Mouse (Mus musculus): ENCODE data around the gene Gm20721. TPM values are rescaled to one million over a fixed set of nuclear protein-coding genes. Genes with fewer than 3 reads are reported as not detected.
A peak's percentile ranks its signal among the peaks of the same experiment; 100 is the strongest.

The Gm20721 gene
- polyA plus RNA-seq, 1 experiment from 2014 or later: 49.2 TPM

DNA sequence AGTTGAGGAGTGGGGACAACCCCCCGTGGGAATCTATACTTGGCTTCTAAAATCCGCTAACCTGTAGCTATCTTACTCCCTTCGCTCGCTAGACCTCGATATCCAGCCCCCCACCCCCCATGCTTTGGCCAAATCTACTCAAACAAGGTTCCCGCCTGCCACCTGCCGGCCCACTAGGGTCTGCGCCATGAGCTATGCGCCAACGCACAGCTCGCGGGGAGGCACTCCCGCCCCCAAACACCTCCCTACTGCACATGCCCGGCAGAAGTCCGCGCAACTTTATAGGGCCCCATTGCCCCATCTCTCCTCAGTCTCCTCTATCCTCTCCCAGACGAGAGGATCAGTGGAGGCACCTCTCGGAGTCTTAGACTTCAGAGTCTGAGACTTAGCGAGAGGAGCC lies 62.5 kb downstream of the Gm20721 start, which contains the start of gene Gnas:
Gnas (plus strand) TSS at position 310 of the 400 bp plus-strand sequence.
- peaks cover 20% of the 10 kb centered on the region; the same call in 1 of the 2 replicates for H3K9me3 ChIP-seq (replicated peaks)
- no peak within 1 kb of the TSS for H3K9ac ChIP-seq
- H3K4me3 ChIP-seq (replicated peaks): peak within 1 kb of the TSS; percentile 8
- H3K36me3 ChIP-seq (replicated peaks): peaks cover 79% of the 10 kb centered on the region
- peaks cover 63% of the 10 kb centered on the region for H3K27me3 ChIP-seq
- no peak for ATAC-seq (ENCODE audit: insufficient read depth)
- H3K4me2 ChIP-seq: peak within 1 kb of the TSS; percentile 38
- peaks cover 2% of the 10 kb centered on the region for H3K4me1 ChIP-seq (replicated peaks)
- H3K27ac ChIP-seq (replicated peaks): no peak within 1 kb of the TSS
- WGBS (ENCODE audit: insufficient replicate concordance): 56% methylated on average over 19 of the region's 19 CpGs

DNA sequence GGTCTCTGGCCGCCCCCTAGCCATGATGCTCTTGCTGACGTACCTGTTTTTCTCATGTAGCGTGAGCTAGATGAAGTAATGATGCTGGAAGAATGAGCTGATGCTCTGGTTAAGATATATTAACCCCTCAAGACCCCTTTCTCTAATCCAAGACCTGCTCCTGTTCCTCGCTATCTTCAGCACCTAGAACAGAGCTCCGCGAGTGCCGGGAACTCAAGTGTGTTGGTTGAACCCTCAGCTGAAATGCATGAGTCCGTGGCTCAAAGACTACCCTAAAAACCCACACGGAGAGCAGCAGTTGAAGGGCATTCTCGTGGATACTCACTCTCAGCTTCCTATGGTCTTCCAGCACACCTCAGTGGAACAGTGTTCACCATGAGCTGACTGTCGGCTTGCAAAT lies 63.2 kb downstream of the Gm20721 start:
- H3K4me2 ChIP-seq: peak overlapping the region; percentile 38; the same call in 1 of the 2 replicates
- ATAC-seq (ENCODE audit: insufficient read depth): no peak
- no peaks in the 10 kb centered on the region for H3K4me1 ChIP-seq (replicated peaks)
- WGBS (ENCODE audit: insufficient replicate concordance): 54% methylated on average over 11 of the region's 11 CpGs
- no peak overlapping the region for H3K9ac ChIP-seq
- no peak overlapping the region for H3K27ac ChIP-seq (replicated peaks)
- H3K4me3 ChIP-seq (replicated peaks): no peak overlapping the region
- H3K36me3 ChIP-seq (replicated peaks): peaks cover 79% of the 10 kb centered on the region
- peaks cover 20% of the 10 kb centered on the region; the same call in 1 of the 2 replicates for H3K9me3 ChIP-seq (replicated peaks)
- H3K27me3 ChIP-seq: peaks cover 56% of the 10 kb centered on the region

Other genes starting within 250 kb of the Gm20721 start
- gene Npepl1, start 236.4 kb downstream of the Gm20721 start, polyA plus RNA-seq (2015; fragmentation: Nextera tagmentation; extraction: Ambion mirVana): 29.6 and 33.8 TPM in 2 replicates
- gene Gnas, start 62.4 kb downstream of the Gm20721 start, polyA plus RNA-seq (2015; fragmentation: Nextera tagmentation; extraction: Ambion mirVana): 323 and 336 TPM in 2 replicates
- 71.7 and 79.6 TPM in 2 replicates for gene Nelfcd, start 69.1 kb upstream of the Gm20721 start, polyA plus RNA-seq (2015; fragmentation: Nextera tagmentation; extraction: Ambion mirVana)
- 122 and 142 TPM in 2 replicates for gene Ctsz, start 92.3 kb upstream of the Gm20721 start, polyA plus RNA-seq (2015; fragmentation: Nextera tagmentation; extraction: Ambion mirVana)
- 23.9 and 26.9 TPM in 2 replicates for gene Tubb1, start 104.0 kb upstream of the Gm20721 start, polyA plus RNA-seq (2015; fragmentation: Nextera tagmentation; extraction: Ambion mirVana)
- gene Atp5e, start 117.4 kb upstream of the Gm20721 start, polyA plus RNA-seq (2015; fragmentation: Nextera tagmentation; extraction: Ambion mirVana): 313 and 380 TPM in 2 replicates
- 79.4 and 79.5 TPM in 2 replicates for gene Prelid3b, start 126.4 kb upstream of the Gm20721 start, polyA plus RNA-seq (2015; fragmentation: Nextera tagmentation; extraction: Ambion mirVana)